ENCODE assay signal across 15 mouse cellular contexts in the genomic region with DNA sequence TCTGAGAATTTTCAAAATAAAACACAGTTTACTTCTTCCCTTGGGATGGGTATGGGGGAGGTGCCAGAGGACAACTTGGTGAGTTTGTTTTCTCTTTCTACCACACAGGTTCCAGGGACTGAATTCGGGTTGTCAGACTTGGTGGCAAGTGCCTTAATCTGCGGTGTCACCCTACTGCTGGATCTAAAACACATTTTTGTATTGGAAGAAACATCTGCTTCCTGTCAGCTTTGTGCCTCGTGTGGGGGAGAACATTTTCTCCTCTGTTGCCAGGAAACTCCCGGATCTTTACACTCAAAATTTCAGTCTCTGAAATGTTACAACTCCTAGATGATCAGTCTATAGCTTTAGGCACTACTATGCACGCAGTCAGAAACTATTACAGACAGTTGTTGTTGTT.
"Had no signal": no experiment of that assay in that cellular context is flagged by ENCODE, and none has a peak within 500 bp of the region (broad histone marks: within the 10 kb centered on the region; RNA-seq: fewer than 3 reads in every experiment).

No protein-coding gene starts in this region.

- ATAC-seq: liver, postnatal 0 days; midbrain, embryonic 16.5 days had no signal

- H3K27ac ChIP-seq: layer of hippocampus, adult 2 months; limb, embryonic 12.5 days; liver, embryonic 13.5 days; macrophage; midbrain, embryonic 12.5 days; neural tube, embryonic 13.5 days had no signal

- H3K9me3 ChIP-seq: liver, embryonic 13.5 days; midbrain, embryonic 12.5 days had no signal

- H3K4me2 ChIP-seq: limb, embryonic 12.5 days; liver, embryonic 13.5 days; midbrain, embryonic 12.5 days; neural tube, embryonic 13.5 days had no signal

- H3K4me1 ChIP-seq: limb, embryonic 12.5 days; liver, embryonic 13.5 days; midbrain, embryonic 12.5 days; neural tube, embryonic 13.5 days had no signal

- DNase-seq: kidney, adult 8-10 months; liver; liver, embryonic 13.5 days; liver, postnatal 0 days; retina, postnatal 1 day; right cerebral cortex, postnatal 4 days; spleen, adult 18-20 months; thymus, adult 18-20 months; thymus, postnatal 36 days had no signal

- H3K4me3 ChIP-seq: layer of hippocampus, adult 2 months; limb, embryonic 12.5 days; liver, embryonic 13.5 days; midbrain, embryonic 12.5 days; neural tube, embryonic 13.5 days had no signal

- H3K9ac ChIP-seq: limb, embryonic 12.5 days; liver, embryonic 13.5 days; liver, postnatal 0 days; midbrain, embryonic 12.5 days; neural tube, embryonic 13.5 days had no signal

- H3K27me3 ChIP-seq: limb, embryonic 12.5 days; liver, embryonic 13.5 days; midbrain, embryonic 12.5 days; neural tube, embryonic 13.5 days had no signal

- H3K36me3 ChIP-seq: limb, embryonic 12.5 days; liver, embryonic 13.5 days; midbrain, embryonic 12.5 days; neural tube, embryonic 13.5 days had no signal
